Mouse (Mus musculus): ENCODE results near the gene Zfhx3.

Zfhx3 gene

DNA sequence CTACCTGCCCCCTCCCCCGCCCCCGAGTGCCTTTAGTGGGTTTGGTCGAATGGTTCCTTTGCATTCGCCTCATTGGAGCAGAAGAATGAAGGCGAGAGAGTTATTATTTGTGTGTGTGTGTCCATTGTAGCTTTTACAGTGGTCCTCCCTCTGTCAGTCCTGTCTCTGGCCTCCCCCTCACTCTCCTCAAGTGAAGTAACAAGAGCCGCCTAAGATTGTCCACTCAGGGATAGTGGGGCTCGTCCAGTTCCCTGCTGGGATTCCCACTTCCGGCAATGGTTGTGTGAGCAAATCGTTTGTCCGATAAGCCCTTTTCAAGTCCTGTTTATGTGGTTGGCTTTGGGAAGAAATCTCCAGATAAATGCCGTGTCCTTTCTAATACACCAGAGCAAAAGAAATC is 790.1 kb downstream of the Zfhx3 start:
- intact Hi-C loops (cut with DNase I) = no loop called here

DNA sequence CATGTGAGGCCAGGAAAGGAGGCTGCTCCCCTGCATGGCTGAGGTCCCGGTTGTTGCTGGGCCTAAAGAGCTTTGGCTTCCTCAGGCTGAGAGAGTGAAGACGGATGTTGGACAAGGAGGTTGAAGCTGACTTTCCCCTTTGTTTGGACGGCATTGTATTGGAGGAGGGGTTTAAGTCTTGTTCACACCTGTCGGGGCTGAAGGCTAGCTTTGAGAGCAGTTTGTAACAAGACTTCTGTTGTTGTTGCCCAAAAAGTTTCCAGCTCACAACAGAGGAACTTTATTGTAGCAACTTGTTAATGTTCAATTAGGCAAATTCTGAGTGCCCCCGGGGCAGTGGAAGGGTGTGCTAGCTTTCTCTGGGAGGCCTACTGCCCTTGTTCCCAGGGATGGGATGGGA is 790.9 kb downstream of the Zfhx3 start:
- intact Hi-C loops (cut with DNase I) = no loop called here

DNA sequence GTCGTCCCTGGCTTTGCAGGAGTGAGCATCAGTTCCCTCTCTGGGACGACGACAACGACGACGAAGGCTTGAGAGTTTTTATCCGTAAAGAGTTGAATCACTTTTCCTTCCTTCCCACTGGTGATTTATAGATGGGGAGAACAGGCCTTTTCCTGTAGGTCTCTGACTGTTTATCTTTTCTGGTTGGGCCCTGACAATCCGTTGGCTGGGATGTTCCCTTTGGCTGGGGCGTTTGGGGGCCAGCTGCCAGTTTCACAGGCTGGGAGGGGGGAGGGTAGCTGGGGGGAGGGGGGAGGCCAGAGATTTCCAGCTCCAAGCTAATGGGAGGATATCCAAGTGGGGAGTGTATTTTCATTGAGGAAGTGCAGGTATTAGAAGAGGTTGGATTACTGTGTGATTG is 794.0 kb downstream of the Zfhx3 start:
- intact Hi-C loops (cut with DNase I) = no loop called here

DNA sequence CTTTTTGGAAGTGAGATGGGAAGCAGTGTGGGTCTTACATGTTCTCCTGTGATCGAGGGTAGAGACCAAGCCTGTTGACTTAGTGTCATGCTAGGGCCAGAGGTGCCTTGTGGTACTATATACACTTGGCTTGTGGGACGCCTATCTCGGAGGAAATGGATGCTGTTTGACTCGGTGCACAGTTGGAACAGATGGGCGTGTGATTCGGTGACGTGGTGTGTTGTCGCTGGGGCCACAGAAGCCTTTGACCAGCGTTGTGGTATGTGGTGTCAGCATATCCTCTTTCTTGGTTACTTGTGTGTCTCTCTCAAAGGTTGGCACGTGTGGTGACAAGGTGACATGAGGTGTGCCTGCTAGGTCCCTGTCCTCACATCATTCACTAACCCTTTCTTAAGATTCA is 795.7 kb downstream of the Zfhx3 start:
- intact Hi-C loops (cut with DNase I) = no loop called here

DNA sequence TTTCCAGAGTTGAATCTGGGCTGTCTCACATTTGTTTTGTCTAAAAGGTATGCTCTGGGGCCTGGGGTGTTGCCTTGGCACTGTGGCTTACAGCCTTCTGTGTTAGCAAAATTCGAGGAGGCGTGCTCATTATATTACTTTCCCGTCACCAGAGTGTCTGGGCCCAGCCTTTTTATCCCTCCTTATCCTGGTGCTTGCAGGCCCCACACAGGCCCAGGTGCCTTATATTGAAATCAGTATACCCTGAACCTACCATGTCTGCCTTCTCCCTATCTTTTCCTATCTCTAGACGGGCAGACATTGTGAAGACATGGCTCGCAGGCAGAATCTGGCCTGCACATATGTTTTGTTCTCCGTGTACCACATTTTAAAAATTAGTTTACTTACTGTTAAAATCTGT is 797.1 kb downstream of the Zfhx3 start:
- intact Hi-C loops (cut with DNase I) = no loop called here

DNA sequence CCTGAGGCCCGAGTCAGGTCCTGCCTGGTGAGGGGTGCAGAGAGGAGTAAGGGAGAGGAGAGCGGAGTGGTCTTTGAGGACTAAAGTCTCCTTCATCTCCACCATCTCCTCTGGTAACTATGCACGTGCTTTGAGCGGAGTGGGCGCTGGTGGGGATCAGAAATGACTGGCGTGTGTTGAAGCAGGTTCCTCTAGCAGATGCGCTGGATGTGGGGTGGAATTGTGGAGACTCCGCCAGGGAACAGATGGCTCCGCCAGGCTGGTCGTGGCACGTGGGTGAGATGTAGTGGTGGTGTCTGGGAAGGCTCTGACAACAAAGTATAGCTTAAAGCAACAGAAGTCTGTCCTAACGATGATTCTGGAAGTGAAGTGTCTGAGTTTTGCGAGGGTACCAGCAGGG is 798.0 kb downstream of the Zfhx3 start:
- intact Hi-C loops (cut with DNase I) = no loop called here

DNA sequence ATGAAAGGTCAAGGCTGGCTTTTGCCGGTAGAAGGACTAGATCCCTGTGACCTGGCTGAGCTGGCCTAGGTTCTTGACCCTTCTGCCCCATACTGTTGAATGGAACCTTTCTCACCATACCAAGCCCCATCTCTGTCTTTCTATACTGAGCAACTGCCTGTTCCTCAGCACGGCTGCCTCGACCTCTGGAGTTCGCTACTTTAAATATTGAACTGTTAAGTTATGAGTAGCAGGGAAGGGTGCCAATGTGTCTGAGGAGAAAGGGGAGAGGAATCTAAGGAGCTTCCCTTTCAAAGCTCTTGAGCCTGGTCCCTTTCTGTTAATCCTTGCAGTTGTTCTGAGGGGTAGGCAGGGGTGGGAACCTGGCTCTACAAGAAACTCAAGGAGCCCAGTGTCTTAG is 799.2 kb downstream of the Zfhx3 start:
- intact Hi-C loops (cut with DNase I) = no loop called here

DNA sequence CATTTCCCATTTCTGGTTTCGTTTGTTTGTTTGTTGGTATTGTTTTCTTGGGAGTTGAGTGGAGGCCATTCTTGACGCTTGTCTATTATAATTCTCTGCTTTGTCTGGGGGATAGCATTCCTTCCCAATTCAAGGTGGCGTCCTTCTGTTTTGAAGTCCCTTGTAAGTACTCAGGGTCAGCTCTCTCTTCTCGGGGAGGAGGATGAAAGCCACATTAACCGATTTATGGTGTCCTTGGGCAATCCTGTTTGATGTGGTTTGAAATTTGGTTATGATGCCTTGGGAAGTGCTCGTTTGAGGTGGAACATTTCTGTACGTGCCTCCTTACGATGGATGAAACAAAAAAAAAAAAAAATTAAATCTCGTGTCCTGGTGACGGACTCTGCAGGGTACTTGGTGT is 800.0 kb downstream of the Zfhx3 start:
- intact Hi-C loops (cut with DNase I) = no loop called here

DNA sequence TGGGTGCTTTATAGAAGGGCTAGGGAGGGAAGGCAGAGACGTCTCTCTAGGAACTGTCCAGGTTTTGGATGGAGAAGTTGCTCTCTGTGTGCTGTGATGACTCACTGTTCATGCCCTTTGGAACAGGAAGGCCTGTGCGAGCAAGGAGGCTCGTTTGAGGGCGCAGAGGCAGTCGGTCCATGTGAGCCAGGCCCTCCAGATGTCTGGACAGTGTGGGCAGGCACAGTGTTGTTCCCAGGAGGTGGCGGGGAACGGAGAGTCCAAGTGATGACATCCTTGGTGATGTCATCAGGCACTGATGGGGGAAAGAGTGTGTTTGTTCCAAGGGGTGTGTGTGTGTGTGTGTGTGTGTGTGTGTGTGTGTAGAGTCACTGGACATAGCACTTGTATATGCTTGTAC is 800.8 kb downstream of the Zfhx3 start:
- intact Hi-C loops (cut with DNase I) = no loop called here

DNA sequence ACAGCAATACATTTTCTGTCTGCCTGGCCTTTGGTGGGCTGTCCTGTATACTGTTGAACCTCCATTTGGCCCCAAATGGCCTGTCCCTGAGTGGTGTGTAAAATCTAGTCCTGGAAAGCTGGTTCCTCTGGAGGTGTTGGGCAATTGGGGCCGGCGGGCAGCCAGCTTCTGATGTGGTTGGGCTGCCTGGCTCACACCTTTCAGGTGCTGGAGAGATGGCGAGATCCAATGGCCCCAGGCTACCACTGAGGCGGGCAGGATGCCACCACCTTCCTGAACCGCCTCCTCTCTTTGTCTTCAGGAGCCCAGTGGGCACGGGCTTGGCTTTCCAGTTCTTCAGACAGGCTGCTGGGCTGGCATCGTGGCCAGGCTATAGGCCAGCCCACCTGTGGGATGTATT is 803.1 kb downstream of the Zfhx3 start:
- intact Hi-C loops (cut with DNase I) = no loop called here

DNA sequence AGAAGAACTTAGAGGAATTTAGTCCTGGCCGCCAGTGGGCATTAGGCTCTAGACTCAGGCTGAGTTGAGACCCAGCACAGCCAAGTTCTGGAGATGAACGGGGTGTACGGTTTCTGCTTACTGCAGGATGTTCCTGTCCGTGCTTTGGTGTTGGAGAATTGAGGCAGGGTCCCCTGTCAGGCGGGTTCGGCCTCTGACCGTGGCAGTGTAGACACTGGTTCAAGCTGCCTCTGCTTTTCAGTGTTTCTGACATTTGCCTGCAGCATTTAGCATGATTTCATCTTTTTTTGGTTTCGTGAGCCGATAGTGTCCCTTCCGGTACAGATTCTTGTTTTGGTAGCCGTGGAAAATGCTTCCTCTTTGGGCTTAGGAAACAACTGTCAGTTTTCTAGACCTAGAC is 805.7 kb downstream of the Zfhx3 start:
- intact Hi-C loops (cut with DNase I) = no loop called here

DNA sequence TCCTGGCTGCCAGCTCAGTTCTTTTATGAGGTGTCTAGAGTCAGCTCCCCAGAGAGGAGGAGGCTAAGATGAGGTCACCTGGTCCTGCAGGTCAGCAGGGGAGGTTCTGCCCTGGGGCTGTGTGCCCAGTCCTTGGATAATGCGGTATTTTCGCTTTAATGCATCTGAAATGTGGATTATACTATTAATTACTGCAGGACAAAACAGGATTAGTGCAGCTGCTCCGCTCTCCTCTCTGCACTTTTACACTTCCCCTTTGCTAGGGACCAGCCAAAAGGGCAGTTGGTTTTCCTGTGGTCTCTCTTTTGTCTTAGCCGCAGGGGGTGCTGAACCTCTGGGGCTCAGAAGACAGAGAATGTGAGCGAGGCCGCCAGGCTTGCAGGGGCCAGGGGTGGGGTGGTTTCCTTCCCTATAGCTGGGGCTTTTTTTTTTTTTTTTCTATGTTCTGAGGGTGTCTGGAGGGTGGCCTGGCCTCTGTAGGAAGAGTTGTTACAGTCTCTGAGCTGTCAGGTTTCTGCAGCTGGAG is 806.5 kb downstream of the Zfhx3 start:
- intact Hi-C loops (cut with DNase I) = no loop called here

DNA sequence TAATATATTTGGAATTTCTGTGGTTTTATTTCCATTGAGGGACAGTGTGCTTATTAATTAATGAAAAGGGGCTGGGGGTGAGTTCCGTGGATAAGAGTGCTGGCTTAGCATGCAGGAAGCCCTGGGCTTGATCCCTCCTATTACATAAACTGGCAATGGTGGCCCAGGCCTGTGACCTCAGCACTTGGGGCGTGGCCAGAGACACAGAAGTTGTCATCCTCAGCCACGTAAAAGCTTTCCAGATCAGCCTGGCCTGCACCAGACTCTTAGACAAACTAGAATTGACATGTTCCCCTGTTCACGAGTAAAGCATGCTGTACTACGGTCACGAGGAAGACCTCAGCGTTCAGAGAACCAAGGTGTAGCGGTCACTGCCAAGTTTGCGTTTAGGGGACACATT is 808.4 kb downstream of the Zfhx3 start:
- intact Hi-C loops (cut with DNase I) = no loop called here

DNA sequence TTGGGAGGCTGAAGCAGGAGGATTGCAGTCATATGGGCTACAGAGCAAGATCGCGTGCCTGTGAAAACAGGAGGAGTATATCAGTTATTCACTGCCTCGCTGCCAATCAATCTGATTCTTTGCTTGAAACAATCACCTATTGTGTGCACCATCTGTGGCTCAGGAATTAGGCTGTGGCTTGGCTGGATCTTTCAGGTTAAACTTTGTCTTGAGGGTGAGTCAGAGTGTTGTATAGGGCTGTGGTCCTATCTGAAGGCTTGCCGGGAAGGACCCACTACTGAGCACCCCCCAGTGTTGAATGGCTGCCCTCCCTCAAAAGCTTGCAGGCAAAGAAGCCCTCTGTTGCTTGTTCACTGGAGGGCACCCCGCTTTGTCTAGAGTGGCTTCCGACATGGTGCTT is 812.1 kb downstream of the Zfhx3 start:
- intact Hi-C loops (cut with DNase I) = no loop called here

DNA sequence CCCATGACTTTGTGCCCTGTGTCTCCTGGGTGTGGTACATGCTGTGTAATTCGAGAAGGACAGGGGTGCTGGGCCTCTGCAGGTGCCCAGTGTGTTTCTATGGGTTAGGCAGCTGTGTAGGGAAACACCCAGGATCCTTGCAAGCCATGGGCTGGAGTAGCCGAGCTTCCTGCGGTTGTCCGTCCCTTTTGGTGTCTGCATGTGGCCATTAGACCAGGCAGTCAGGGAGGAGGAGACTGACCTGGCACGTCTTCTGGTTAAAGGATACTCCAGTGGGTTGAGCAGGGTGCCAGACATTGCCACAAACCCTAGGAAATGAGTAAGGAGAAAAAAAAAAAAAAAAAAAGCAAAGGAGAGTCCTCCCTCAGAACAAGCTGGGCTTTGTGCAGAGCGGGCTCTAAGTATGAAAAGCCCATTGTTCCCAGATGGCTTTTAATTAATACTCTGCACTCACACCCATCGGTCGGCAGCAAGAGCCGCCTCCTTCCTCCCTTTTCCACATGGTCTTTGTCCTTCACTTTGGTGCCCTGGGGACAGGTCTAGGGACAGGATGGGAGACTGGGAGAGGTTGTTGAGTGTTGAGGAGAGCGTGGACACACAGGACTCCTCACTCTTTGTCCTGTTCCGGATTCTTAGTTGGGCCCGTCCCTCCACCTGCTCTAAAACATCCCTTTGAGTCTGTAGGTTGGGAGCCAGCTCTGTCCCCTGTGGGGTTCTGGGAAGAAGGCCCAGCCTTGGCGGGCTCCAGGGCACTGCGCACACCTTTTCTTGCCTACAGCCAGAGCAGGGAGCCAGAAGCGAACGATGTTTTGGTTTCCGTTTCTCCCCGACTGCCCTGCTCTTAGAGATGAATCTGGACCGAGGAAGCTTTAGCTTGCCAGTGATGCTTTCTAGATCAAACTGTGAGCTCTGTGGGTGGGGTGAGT is 813.2 kb downstream of the Zfhx3 start:
- intact Hi-C loops (cut with DNase I) = no loop called here

DNA sequence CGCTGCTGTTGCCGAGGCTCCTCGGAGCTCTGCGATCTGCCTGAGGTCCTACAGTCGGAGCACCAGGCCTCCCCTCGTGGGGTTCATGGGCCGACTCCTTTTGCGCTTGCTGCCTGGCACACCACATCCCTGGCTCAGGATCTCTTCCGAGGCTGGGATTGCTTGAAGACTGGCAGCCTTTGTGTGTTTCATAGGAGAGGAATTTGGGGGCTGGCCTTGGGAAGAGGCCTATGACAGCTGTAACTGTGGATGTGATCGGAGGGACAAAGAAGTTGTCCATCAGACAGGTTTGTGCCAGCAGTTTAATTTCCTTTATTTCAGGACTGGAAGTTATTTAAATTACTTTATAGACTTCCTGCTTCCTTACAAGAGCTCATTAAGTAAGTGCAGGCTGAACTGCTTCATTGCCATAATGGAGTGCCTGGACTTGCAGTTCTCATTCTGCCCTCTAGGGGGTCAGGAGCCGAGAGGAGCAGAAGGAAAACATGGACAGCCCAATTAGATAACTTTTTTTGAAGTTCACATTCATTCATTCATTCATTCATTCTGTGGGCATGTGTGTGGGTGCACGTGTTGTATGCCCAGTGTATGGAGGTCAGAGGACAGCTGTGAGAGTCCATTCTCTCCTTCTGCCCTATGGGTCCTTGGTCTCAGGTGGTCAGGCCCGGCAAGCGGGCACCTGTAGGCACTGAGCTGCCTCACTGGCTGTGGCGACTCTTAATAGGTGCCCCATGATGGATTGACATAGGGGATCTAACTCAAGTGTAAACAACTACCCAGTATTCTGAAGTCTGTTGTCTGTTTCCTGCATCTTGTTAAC is 817.3 kb downstream of the Zfhx3 start:
- intact Hi-C loops (cut with DNase I) = no loop called here

DNA sequence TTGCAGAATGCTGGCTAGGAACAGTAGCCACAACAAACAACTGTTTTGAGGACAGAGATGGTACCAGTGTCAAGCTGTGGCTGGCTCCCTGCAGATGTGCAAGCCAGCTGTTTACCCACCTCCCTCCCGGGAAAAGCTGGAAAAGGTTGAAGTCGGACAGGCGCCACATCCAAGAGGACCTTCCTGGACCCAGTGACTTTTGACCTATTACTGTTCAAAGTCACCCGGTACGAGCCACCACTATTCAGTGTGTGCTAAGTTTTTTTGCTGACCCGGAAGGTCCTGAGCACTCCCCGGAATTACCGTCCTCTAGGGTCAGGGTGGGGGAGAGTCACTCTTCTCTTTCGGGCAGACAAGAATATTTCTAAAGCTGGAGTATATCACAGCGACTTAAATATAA is 818.3 kb downstream of the Zfhx3 start:
- intact Hi-C loops (cut with DNase I) = no loop called here

DNA sequence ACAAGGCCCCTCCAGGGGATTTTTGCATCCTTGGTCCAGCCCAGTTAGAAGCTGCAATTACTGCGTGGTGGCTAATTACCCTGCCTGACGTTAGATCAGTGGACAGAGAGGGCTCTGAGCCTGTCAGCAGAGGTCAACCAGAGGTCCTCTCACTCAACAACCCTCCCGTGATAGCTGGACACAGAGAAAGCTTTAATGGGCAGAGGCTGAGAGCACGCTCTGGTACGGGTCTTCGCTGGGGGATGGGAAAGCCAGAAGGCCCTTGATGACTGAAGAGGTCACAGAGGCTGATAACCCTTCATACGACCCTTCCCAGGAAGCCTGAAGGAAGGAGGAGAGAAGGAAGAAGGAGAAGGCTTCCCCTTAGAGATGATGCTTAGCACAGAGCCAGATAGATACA is 820.1 kb downstream of the Zfhx3 start:
- intact Hi-C loops (cut with DNase I) = no loop called here

DNA sequence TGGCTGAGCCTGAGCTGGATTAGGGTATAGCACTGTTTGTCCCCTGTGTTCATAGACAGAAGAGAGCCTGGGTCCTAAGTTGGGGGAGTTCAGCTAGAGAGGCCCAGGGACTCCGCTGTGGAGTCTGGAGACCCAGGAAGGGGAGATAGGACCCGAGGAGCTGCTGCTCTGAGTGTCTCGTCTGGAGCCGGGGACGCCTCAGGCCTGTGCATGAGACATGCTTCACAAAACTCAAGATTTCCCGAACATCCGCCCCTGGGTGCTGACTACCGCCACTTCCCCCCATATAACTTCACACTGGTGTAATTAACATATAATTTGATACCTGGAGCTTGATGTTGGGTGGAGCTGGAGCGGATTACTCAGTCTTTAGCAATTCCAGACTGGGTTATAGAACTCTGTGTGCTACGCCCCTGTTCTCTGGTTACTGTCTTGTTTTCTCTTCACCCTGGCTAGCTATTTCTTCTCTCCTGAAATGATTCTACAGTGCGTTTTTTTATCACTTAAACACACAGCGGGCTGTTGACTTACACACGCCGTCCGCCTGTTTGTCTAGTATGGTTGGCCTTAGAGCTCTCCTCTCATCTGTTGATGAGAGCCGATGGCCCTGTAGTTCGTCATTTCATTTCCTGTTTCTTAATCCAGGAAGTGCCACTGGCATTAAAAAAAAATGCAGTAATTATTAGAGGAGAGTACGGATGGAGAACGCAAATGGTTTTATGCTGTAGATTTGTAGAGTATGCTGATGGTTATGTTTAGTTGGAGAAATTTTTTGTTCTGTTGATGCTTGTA is 822.2 kb downstream of the Zfhx3 start:
- intact Hi-C loops (cut with DNase I) = no loop called here

DNA sequence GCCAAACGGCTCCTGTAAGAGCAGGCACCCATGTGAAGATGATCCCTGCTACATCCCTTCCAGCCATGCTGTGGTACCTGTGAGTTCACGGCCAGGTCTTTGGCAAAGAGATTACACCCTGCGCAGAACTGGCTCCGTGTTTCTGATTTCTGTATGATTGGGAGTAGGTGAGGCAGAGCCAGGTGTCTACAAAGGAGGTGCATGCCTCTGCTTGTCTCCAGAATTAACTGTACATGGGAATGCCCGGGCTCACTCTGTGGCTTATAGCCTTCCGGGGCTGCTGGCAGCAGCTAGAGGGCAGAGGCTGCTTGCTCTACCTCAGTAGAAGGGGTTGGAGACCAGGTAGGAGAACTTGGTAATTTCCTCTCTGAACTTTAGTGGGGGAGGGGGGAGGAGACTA is 823.7 kb downstream of the Zfhx3 start:
- intact Hi-C loops (cut with DNase I) = no loop called here

DNA sequence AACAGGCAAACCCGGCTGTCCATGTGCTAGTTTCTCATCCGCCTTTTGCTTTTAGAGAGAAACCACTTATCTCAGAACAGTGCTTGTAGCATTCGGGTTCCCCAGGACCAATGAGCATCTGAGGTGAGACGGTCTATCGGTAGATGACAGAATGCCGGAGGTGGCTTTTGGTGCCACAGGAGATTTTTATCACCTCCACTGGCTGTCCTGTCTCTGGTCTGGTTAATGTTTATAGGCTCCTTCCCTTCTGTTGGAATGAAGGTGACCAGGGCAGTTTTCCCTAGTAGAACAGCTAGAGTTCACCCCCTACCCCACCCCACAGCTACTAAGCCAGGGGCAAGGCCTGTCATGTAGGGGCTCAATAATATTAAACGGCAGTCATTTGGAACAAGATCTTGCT is 825.6 kb downstream of the Zfhx3 start:
- intact Hi-C loops (cut with DNase I) = no loop called here

DNA sequence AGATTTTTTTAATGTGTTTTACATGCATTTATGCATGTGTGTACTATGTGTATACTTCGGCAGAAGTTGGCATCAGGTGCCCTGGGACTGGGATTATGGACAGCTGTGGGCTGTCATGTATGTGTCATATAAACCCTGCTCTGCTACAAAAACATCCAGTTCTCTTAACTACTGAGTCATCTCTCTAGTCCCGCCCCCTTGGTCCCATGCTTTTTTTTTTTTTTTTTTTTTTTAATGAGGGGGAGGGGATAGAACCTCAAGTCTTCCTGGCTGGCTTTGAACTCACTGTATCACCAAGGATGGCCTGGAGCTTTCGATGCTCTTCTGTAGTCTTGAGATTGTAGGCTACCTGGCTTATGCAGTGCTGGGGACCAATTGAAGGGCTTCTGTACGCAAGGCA is 827.9 kb downstream of the Zfhx3 start:
- intact Hi-C loops (cut with DNase I) = loop anchor here (10.0 kb wide), 1 partner anchor 46 kb away; no protein-coding TSS in a partner anchor

Data from adrenal gland (tissue).